Mouse (Mus musculus): Measurements from ENCODE around the gene Mmp25. TPM values are rescaled to one million over a fixed set of nuclear protein-coding genes. Genes with fewer than 3 reads are reported as not detected.

The Mmp25 gene
- polyA plus RNA-seq, 1 experiment from 2014 or later = 0.12 TPM

GRCm38 (mm10) chr17:23617087-23617486, 28.0 kb downstream of the Mmp25 start:
- 34% methylated on average over 9 of the region's 9 CpGs for WGBS
- H3K27ac ChIP-seq (replicated peaks) = no peak overlapping the region

GRCm38 (mm10) chr17:23610361-23610800, 34.7 kb downstream of the Mmp25 start:
- ATAC-seq (ENCODE audit: low FRiP score, low TSS enrichment) (peak; percentile 84), DNase-seq (ENCODE audit: low spot score) (peak; percentile 76)
- Histone ChIP-seq H3K27ac (replicated peaks) (no peak overlapping the region), H3K4me3 (ENCODE audit: low read depth, low read length) (no peak overlapping the region), H3K9ac (ENCODE audit: low read length) (no peak overlapping the region), H3K27me3 (ENCODE audit: control insufficient read depth, insufficient read depth, low read length) (no peaks in the 10 kb centered on the region), H3K4me2 (replicated peaks; ENCODE audit: low read depth) (no peak overlapping the region), H3K4me1 (replicated peaks; ENCODE audit: control insufficient read depth, insufficient read depth) (no peaks in the 10 kb centered on the region), H3K36me3 (ENCODE audit: control insufficient read depth, insufficient read depth, low read length) (no peaks in the 10 kb centered on the region), H3K9me3 (ENCODE audit: control insufficient read depth, low read length) (no peaks in the 10 kb centered on the region)
- WGBS = 72% methylated on average over 28 of the region's 28 CpGs
- peak; percentile 84 for TF ChIP-seq CTCF (IDR thresholded peaks at IDR 0.05; ENCODE audit: low read depth)
- TF ChIP-seq EP300 (optimal IDR thresholded peaks at IDR 0.05) = no peak

More at GRCm38 (mm10) chr17:23617087-23617486, 28.0 kb downstream of the Mmp25 start:
- ATAC-seq (ENCODE audit: low FRiP score, low TSS enrichment) (no peak), DNase-seq (ENCODE audit: low spot score) (no peak)
- Histone ChIP-seq H3K4me3 (ENCODE audit: low read depth, low read length) (no peak overlapping the region), H3K9ac (ENCODE audit: low read length) (no peak overlapping the region), H3K27me3 (ENCODE audit: control insufficient read depth, insufficient read depth, low read length) (no peaks in the 10 kb centered on the region), H3K4me2 (replicated peaks; ENCODE audit: low read depth) (no peak overlapping the region), H3K4me1 (replicated peaks; ENCODE audit: control insufficient read depth, insufficient read depth) (no peaks in the 10 kb centered on the region), H3K36me3 (ENCODE audit: control insufficient read depth, insufficient read depth, low read length) (no peaks in the 10 kb centered on the region), H3K9me3 (ENCODE audit: control insufficient read depth, low read length) (no peaks in the 10 kb centered on the region)
- no peak for TF ChIP-seq CTCF (IDR thresholded peaks at IDR 0.05; ENCODE audit: low read depth)
- TF ChIP-seq EP300 (optimal IDR thresholded peaks at IDR 0.05) = no peak

GRCm38 (mm10) chr17:23609612-23610011, 35.5 kb downstream of the Mmp25 start:
- Histone ChIP-seq H3K9ac (ENCODE audit: low read length) (no peak overlapping the region), H3K27ac (replicated peaks) (no peak overlapping the region), H3K4me1 (replicated peaks; ENCODE audit: control insufficient read depth, insufficient read depth) (no peaks in the 10 kb centered on the region), H3K36me3 (ENCODE audit: control insufficient read depth, insufficient read depth, low read length) (no peaks in the 10 kb centered on the region), H3K4me2 (replicated peaks; ENCODE audit: low read depth) (no peak overlapping the region), H3K9me3 (ENCODE audit: control insufficient read depth, low read length) (no peaks in the 10 kb centered on the region), H3K4me3 (ENCODE audit: low read depth, low read length) (no peak overlapping the region), H3K27me3 (ENCODE audit: control insufficient read depth, insufficient read depth, low read length) (no peaks in the 10 kb centered on the region)
- TF ChIP-seq EP300 (optimal IDR thresholded peaks at IDR 0.05) = no peak
- no peak for TF ChIP-seq CTCF (IDR thresholded peaks at IDR 0.05; ENCODE audit: low read depth)
- 91% methylated on average over 24 of the region's 24 CpGs for WGBS
- ATAC-seq (ENCODE audit: low FRiP score, low TSS enrichment) = no peak
- DNase-seq (ENCODE audit: low spot score) = no peak

- ATAC-seq (ENCODE audit: low FRiP score, low TSS enrichment) (no peak), DNase-seq (ENCODE audit: low spot score) (no peak)
- H3K27ac ChIP-seq (replicated peaks) = no peak overlapping the region
- no peaks in the 10 kb centered on the region for H3K36me3 ChIP-seq (ENCODE audit: control insufficient read depth, insufficient read depth, low read length)
- WGBS = 89% methylated on average over 8 of the region's 8 CpGs
- H3K4me2 ChIP-seq (replicated peaks; ENCODE audit: low read depth) = no peak overlapping the region
- H3K4me1 ChIP-seq (replicated peaks; ENCODE audit: control insufficient read depth, insufficient read depth) = no peaks in the 10 kb centered on the region
- H3K9ac ChIP-seq (ENCODE audit: low read length) = no peak overlapping the region
- no peaks in the 10 kb centered on the region for H3K27me3 ChIP-seq (ENCODE audit: control insufficient read depth, insufficient read depth, low read length)
- H3K4me3 ChIP-seq (ENCODE audit: low read depth, low read length) = no peak overlapping the region
- H3K9me3 ChIP-seq (ENCODE audit: control insufficient read depth, low read length) = no peaks in the 10 kb centered on the region
- no peak for TF ChIP-seq CTCF (IDR thresholded peaks at IDR 0.05; ENCODE audit: low read depth)
- no peak for TF ChIP-seq EP300 (optimal IDR thresholded peaks at IDR 0.05)
Measured at GRCm38 (mm10) chr17:23605220-23605619, 39.9 kb downstream of the Mmp25 start.

GRCm38 (mm10) chr17:23604394-23604793, 40.7 kb downstream of the Mmp25 start:
- H3K4me3 ChIP-seq (ENCODE audit: low read depth, low read length) = no peak overlapping the region
- no peaks in the 10 kb centered on the region for H3K4me1 ChIP-seq (replicated peaks; ENCODE audit: control insufficient read depth, insufficient read depth)
- no peak overlapping the region for H3K27ac ChIP-seq (replicated peaks)
- 72% methylated on average over 7 of the region's 7 CpGs for whole genome bisulfite sequencing
- no peaks in the 10 kb centered on the region for H3K36me3 ChIP-seq (ENCODE audit: control insufficient read depth, insufficient read depth, low read length)
- H3K4me2 ChIP-seq (replicated peaks; ENCODE audit: low read depth) = no peak overlapping the region
- peak; percentile 14; the same call in 1 of the 2 replicates for TF ChIP-seq CTCF (IDR thresholded peaks at IDR 0.05; ENCODE audit: low read depth)
- no peak for TF ChIP-seq EP300 (optimal IDR thresholded peaks at IDR 0.05)
- no peaks in the 10 kb centered on the region for H3K27me3 ChIP-seq (ENCODE audit: control insufficient read depth, insufficient read depth, low read length)
- no peak for ATAC-seq (ENCODE audit: low FRiP score, low TSS enrichment)
- no peak overlapping the region for H3K9ac ChIP-seq (ENCODE audit: low read length)
- H3K9me3 ChIP-seq (ENCODE audit: control insufficient read depth, low read length) = no peaks in the 10 kb centered on the region
- no peak for DNase-seq (ENCODE audit: low spot score)

- H3K36me3 ChIP-seq (ENCODE audit: control insufficient read depth, insufficient read depth, low read length) = no peaks in the 10 kb centered on the region
- H3K4me2 ChIP-seq (replicated peaks; ENCODE audit: low read depth) = no peak overlapping the region
- peak; percentile 77 for TF ChIP-seq CTCF (IDR thresholded peaks at IDR 0.05; ENCODE audit: low read depth)
- no peak for TF ChIP-seq EP300 (optimal IDR thresholded peaks at IDR 0.05)
- no peak overlapping the region for H3K9ac ChIP-seq (ENCODE audit: low read length)
- H3K4me1 ChIP-seq (replicated peaks; ENCODE audit: control insufficient read depth, insufficient read depth) = no peaks in the 10 kb centered on the region
- DNase-seq (ENCODE audit: low spot score) (peak; percentile 29), ATAC-seq (ENCODE audit: low FRiP score, low TSS enrichment) (no peak)
- H3K27me3 ChIP-seq (ENCODE audit: control insufficient read depth, insufficient read depth, low read length) = no peaks in the 10 kb centered on the region
- no peaks in the 10 kb centered on the region for H3K9me3 ChIP-seq (ENCODE audit: control insufficient read depth, low read length)
- no peak overlapping the region for H3K4me3 ChIP-seq (ENCODE audit: low read depth, low read length)
- WGBS = 75% methylated on average over 2 of the region's 2 CpGs
- H3K27ac ChIP-seq (replicated peaks) = no peak overlapping the region
Measured at GRCm38 (mm10) chr17:23603542-23603941, 41.5 kb downstream of the Mmp25 start.

Data from stomach, postnatal 0 days (tissue).